In the genomic region with DNA sequence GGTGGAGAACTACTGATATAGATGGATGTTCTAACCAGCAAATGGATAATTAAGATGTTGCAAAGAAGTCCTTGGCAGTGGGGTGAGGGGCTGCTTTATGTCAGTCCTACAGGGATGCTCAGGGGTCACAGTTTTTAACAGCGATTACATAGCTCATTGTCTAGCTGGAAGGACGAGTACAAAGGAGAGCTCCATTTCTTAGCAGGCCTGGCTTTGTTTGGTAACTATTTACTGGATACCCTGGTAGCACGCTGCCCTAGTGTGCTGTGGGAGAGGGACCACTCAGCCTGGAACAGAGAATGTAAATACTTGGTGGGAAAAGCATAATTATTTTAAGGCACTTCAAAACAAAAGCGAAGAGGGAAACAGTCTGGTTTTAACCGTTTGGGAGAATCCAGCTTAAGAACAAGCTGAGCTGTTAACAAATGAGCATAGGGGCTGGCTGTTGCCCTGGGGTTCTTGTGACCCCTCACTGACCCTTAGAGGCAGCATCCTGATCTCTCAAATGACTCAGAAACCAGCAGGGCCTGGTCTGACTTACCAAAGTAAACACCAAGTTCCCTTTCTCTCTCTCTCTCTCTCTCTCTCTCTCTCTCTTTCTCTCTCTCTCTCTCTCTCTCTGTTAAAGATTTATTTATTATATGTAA, we compare ENCODE assay signal across 17 mouse cellular contexts. TPM values are rescaled to one million over a fixed set of nuclear protein-coding genes. Genes with fewer than 3 reads are reported as not detected.
DNase-seq lines count a peak whose midpoint lies in the region; ATAC-seq lines count a peak whose summit lies in the region.
"Had no signal": no experiment of that assay in that cellular context is flagged by ENCODE, and none has a peak within 500 bp of the region (broad histone marks: within the 10 kb centered on the region; RNA-seq: fewer than 3 reads in every experiment).

No protein-coding gene starts in this region.

- no peak overlapping the region for H3K4me3 ChIP-seq in hindbrain, embryonic 10.5 days
- no peak overlapping the region for H3K4me3 ChIP-seq in hindbrain, embryonic 14.5 days (replicated peaks; ENCODE audit: low read length)
- no peak overlapping the region for H3K4me3 ChIP-seq in embryonic facial prominence, embryonic 10.5 days
- H3K4me3 ChIP-seq in limb, embryonic 13.5 days, result no peak overlapping the region
- no peak overlapping the region for H3K4me3 ChIP-seq in stomach, embryonic 14.5 days (ENCODE audit: low read depth, low read length)
- H3K4me3 ChIP-seq: kidney, embryonic 15.5 days; limb, embryonic 12.5 days had no signal

- WGBS in hindbrain, embryonic 10.5 days, result 9% methylated on average over 5 of the region's 5 CpGs
- 8% methylated on average over 5 of the region's 5 CpGs for WGBS in hindbrain, embryonic 14.5 days
- 8% methylated on average over 5 of the region's 5 CpGs for WGBS in embryonic facial prominence, embryonic 10.5 days
- WGBS in limb, embryonic 13.5 days, result 35% methylated on average over 5 of the region's 5 CpGs
- 16% methylated on average over 5 of the region's 5 CpGs for WGBS in stomach, embryonic 14.5 days

- H3K9me3 ChIP-seq in hindbrain, embryonic 10.5 days, result no peaks in the 10 kb centered on the region
- H3K9me3 ChIP-seq in hindbrain, embryonic 14.5 days (ENCODE audit: control insufficient read depth, low read length), result no peaks in the 10 kb centered on the region
- H3K9me3 ChIP-seq in embryonic facial prominence, embryonic 10.5 days, result no peaks in the 10 kb centered on the region
- H3K9me3 ChIP-seq in limb, embryonic 13.5 days, result no peaks in the 10 kb centered on the region
- no peaks in the 10 kb centered on the region for H3K9me3 ChIP-seq in stomach, embryonic 14.5 days (ENCODE audit: control insufficient read depth, low read depth, low read length)
- H3K9me3 ChIP-seq: kidney, embryonic 15.5 days; limb, embryonic 12.5 days had no signal

- peaks cover 61% of the 10 kb centered on the region for H3K4me1 ChIP-seq in hindbrain, embryonic 10.5 days (replicated peaks)
- peaks cover 5% of the 10 kb centered on the region for H3K4me1 ChIP-seq in hindbrain, embryonic 14.5 days (replicated peaks; ENCODE audit: control insufficient read depth, insufficient read depth, low read length)
- H3K4me1 ChIP-seq in embryonic facial prominence, embryonic 10.5 days, result peaks cover 51% of the 10 kb centered on the region
- H3K4me1 ChIP-seq in limb, embryonic 13.5 days, result peaks cover 27% of the 10 kb centered on the region
- peaks cover 13% of the 10 kb centered on the region; the same call in 1 of the 2 replicates for H3K4me1 ChIP-seq in stomach, embryonic 14.5 days (ENCODE audit: control insufficient read depth, insufficient read depth, low read length)

- H3K27ac ChIP-seq in hindbrain, embryonic 10.5 days, result peak overlapping the region; percentile 78
- no peak overlapping the region for H3K27ac ChIP-seq in hindbrain, embryonic 14.5 days
- H3K27ac ChIP-seq in embryonic facial prominence, embryonic 10.5 days (replicated peaks), result peak overlapping the region; percentile 84
- no peak overlapping the region for H3K27ac ChIP-seq in limb, embryonic 13.5 days
- peak overlapping the region; percentile 48 for H3K27ac ChIP-seq in stomach, embryonic 14.5 days (ENCODE audit: low read length)
- H3K27ac ChIP-seq: kidney, embryonic 15.5 days; limb, embryonic 12.5 days had no signal

- no peak; the same call in 1 of the 2 replicates for ATAC-seq in hindbrain, embryonic 14.5 days (ENCODE audit: low FRiP score)
- no peak for ATAC-seq in limb, embryonic 13.5 days (ENCODE audit: low FRiP score, low read depth)
- ATAC-seq in stomach, embryonic 14.5 days (ENCODE audit: insufficient number of reproducible peaks, insufficient read depth, low FRiP score, low read depth), result peak; percentile 37; the same call in 1 of the 2 replicates
- ATAC-seq: liver, postnatal 0 days had no signal

- no peaks in the 10 kb centered on the region for H3K36me3 ChIP-seq in hindbrain, embryonic 10.5 days
- no peaks in the 10 kb centered on the region for H3K36me3 ChIP-seq in hindbrain, embryonic 14.5 days (replicated peaks; ENCODE audit: control insufficient read depth, insufficient read depth)
- H3K36me3 ChIP-seq in embryonic facial prominence, embryonic 10.5 days (replicated peaks), result no peaks in the 10 kb centered on the region
- H3K36me3 ChIP-seq in limb, embryonic 13.5 days, result no peaks in the 10 kb centered on the region
- no peaks in the 10 kb centered on the region for H3K36me3 ChIP-seq in stomach, embryonic 14.5 days (ENCODE audit: control insufficient read depth, insufficient read depth, low read length)
- H3K36me3 ChIP-seq: kidney, embryonic 15.5 days; limb, embryonic 12.5 days had no signal

- intact Hi-C loops in gastrocnemius, postnatal 14 days (cut with DNase I; ENCODE audit: low total_unique reads), result no loop called here

- H3K27me3 ChIP-seq in hindbrain, embryonic 10.5 days (ENCODE audit: insufficient read depth, poor library complexity, severe bottlenecking), result peaks cover 39% of the 10 kb centered on the region
- no peaks in the 10 kb centered on the region for H3K27me3 ChIP-seq in hindbrain, embryonic 14.5 days (ENCODE audit: control insufficient read depth, insufficient read depth, low read length)
- peaks cover 19% of the 10 kb centered on the region for H3K27me3 ChIP-seq in embryonic facial prominence, embryonic 10.5 days (replicated peaks; ENCODE audit: low read depth, poor library complexity, severe bottlenecking)
- H3K27me3 ChIP-seq in limb, embryonic 13.5 days, result no peaks in the 10 kb centered on the region
- H3K27me3 ChIP-seq in stomach, embryonic 14.5 days (ENCODE audit: control insufficient read depth, insufficient read depth, low read length), result no peaks in the 10 kb centered on the region
- H3K27me3 ChIP-seq: kidney, embryonic 15.5 days; limb, embryonic 12.5 days had no signal

- peak; percentile 68 for DNase-seq in hindbrain, embryonic 10.5 days (ENCODE audit: low spot score)
- no peak for DNase-seq in hindbrain, embryonic 14.5 days (ENCODE audit: low spot score)
- peak; percentile 47 for DNase-seq in embryonic facial prominence, embryonic 10.5 days (ENCODE audit: low spot score)
- no peak for DNase-seq in gastrocnemius, postnatal 14 days
- no peak for DNase-seq in cerebellum, adult 11-12 months
- no peak for DNase-seq in frontal cortex, postnatal 14 days (ENCODE audit: low spot score in 2 of 2)
- DNase-seq: cerebellum, adult 9-11 months; liver, postnatal 0 days; lung, postnatal 4 days; thymus, postnatal 25 days had no signal

- H3K4me2 ChIP-seq in hindbrain, embryonic 14.5 days (replicated peaks), result no peak overlapping the region
- no peak overlapping the region for H3K4me2 ChIP-seq in limb, embryonic 13.5 days (replicated peaks)
- no peak overlapping the region for H3K4me2 ChIP-seq in stomach, embryonic 14.5 days (replicated peaks; ENCODE audit: low read depth, low read length)
- H3K4me2 ChIP-seq: heart, embryonic 11.5 days; kidney, embryonic 15.5 days; limb, embryonic 12.5 days had no signal

- no peak overlapping the region for H3K9ac ChIP-seq in hindbrain, embryonic 14.5 days
- 0 out of 2 replicates have a peak overlapping the region, but pooled peaks have one; percentile 39 for H3K9ac ChIP-seq in limb, embryonic 13.5 days
- no peak overlapping the region for H3K9ac ChIP-seq in stomach, embryonic 14.5 days (replicated peaks; ENCODE audit: low read depth, low read length)
- H3K9ac ChIP-seq: kidney, embryonic 15.5 days; limb, embryonic 12.5 days; liver, postnatal 0 days had no signal

RNA-seq across cellular contexts. Expression of a gene that starts 48.4 kb away (rescaled TPM):
- 2.2 and 2.4 TPM in 2 replicates for polyA plus RNA-seq in hindbrain, embryonic 10.5 days (2016; fragmentation: Nextera tagmentation; extraction: Ambion mirVana)
- polyA plus RNA-seq in hindbrain, embryonic 14.5 days (2014; fragmentation: Nextera tagmentation; extraction: Ambion mirVana), result 2.2 and 3.6 TPM in 2 replicates
- 4.3 and 5.6 TPM in 2 replicates for polyA plus RNA-seq in embryonic facial prominence, embryonic 10.5 days (2016; fragmentation: Nextera tagmentation; extraction: Ambion mirVana)
- 60.4 and 66.1 TPM in 2 replicates for polyA plus RNA-seq in limb, embryonic 13.5 days (2015; fragmentation: Nextera tagmentation; extraction: Ambion mirVana)
- polyA plus RNA-seq in stomach, embryonic 14.5 days (2014; fragmentation: Nextera tagmentation; extraction: Ambion mirVana), result 23.0 and 24.7 TPM in 2 replicates
- total RNA-seq in gastrocnemius, postnatal 14 days (2021), result 10 to 100 TPM; 26.8 to 38.1 TPM
- total RNA-seq: hematopoietic stem cell, adult 5-6 weeks; MEL had no signal

Comparison
In these comparisons a context has a peak if more than half of its experiments do, and no peak if none do; other contexts are left out.
1. DNase-seq: peak in hindbrain, embryonic 10.5 days (single experiment) and embryonic facial prominence, embryonic 10.5 days (single experiment); none in hindbrain, embryonic 14.5 days (single experiment), gastrocnemius, postnatal 14 days (single experiment), cerebellum, adult 11-12 months (single experiment) and frontal cortex, postnatal 14 days (0 of 2).
2. H3K27ac ChIP-seq: peak in hindbrain, embryonic 10.5 days (single experiment), embryonic facial prominence, embryonic 10.5 days (single experiment) and stomach, embryonic 14.5 days (single experiment); none in hindbrain, embryonic 14.5 days (single experiment) and limb, embryonic 13.5 days (single experiment).